Mouse (Mus musculus) A20 (cell line): ENCODE results near the gene Zfhx3.
"Not testable (repeated sequence)": the region's sequence is repeated elsewhere in the genome, so short reads cannot be mapped to it uniquely, and the experiment has no call there.

ENCODE experiments used
- DNase-seq: peaks from one replicate; pipeline ENCODE4 v3.0.0-alpha.2; 2011; ENCODE audit warnings: low read depth, low spot score

Zfhx3 gene

DNA sequence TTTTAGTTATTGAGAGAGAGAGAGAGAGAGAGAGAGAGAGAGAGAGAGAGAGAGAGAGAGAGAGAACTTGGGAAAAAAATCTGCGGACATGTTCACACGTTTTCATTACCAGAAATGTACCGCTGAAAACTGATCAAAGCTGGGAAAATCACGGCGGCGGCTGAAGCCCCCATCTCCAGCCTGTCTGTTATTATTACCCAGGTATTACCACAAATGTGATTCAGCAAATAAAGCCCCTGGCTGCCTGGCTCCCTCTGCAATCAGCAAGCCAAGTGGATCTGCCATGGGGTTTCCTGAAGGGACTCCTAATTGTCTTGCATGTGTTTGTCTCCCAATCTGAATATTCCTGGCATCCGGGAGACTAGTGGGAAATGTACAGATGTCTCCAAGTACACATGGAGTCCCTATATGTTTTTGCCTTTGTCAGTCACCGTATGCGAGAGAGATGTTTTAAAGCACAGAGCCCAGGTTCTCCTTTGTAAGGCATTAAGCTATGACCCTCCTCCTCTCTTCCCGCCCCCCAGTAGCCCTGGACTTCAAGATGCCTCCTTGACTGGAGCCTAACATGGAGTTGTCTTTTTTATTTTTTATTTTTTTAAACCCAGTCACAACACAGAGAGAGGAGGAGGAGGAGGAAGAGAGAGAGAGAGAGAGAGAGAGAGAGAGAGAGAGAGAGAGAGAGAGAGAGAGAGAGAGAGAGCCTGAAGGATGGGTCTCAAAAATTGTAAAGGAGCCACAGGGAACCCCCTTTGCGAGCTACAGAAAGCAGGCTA, at the start of gene Zfhx3:
Gene Zfhx3, plus strand, starts transcription at position 723 of the 773 bp plus-strand sequence.
- DNase-seq = no peak

GRCm38 (mm10) chr8:107918984-107919383, 23.5 kb upstream of the Zfhx3 start:
- DNase-seq = no peak

DNA sequence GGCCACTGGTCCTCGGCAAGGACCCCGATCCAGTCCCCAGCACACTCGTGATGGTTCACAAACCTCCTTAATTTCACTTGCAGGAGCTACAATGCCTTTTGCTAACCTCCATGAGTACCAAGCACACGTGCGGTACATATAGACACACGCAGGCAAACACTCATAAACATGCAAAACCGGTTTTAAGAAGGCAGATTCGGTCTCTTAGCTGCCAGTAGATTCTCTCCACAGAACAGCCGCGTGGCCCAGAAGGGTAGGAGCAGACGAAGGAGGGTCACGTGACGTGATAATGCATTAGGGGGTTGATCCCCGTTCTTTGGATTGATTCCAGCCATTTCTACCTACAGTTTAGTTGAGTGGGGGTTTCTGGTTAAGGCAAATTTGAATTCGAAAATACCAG, 16.3 kb upstream of the Zfhx3 start:
- DNase-seq = no peak

DNA sequence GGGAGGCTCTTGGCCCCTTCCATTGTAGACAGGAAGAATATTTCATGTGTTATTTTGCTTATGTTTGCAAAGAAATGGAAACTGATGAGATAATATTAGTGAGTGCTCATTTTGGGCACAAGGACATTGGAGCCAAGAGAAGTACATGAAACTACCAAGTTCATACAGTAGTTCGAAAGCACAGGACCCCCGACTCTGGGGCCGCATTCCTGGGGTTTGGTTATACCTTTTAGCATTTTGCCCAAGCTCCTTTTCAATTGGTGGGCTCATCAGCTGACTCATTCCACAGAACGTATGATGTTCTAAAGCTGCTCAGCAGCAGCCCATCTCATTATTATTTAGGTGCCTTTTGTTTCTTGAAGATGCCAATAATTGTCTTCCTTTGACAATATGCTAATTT, 5.7 kb upstream of the Zfhx3 start:
- DNase-seq = no peak

GRCm38 (mm10) chr8:107938231-107938630, 4.2 kb upstream of the Zfhx3 start:
- not testable (repeated sequence) for DNase-seq

DNA sequence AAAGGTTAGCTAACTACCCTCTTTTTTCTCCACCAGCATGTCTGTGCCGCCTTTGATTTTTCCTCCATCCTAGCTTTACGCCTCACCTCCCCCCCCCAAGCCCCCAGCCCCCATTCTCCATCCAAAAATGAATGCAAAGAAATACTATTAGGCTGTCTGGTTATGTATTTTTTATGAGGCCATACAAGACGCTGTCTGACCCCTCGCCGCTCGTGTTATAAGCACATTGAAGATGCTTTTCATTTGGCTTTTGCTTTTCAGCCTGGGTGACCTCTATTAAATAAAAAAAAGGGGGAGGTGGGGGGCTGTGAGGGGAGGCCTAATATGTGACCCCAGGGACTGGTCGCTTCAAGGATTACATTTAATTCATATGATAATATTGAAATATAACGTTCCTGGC, 2.3 kb upstream of the Zfhx3 start:
- no peak for DNase-seq

- DNase-seq = no peak
These were observed 487 bp downstream of the Zfhx3 start for GRCm38 (mm10) chr8:107942752-107943510.

DNA sequence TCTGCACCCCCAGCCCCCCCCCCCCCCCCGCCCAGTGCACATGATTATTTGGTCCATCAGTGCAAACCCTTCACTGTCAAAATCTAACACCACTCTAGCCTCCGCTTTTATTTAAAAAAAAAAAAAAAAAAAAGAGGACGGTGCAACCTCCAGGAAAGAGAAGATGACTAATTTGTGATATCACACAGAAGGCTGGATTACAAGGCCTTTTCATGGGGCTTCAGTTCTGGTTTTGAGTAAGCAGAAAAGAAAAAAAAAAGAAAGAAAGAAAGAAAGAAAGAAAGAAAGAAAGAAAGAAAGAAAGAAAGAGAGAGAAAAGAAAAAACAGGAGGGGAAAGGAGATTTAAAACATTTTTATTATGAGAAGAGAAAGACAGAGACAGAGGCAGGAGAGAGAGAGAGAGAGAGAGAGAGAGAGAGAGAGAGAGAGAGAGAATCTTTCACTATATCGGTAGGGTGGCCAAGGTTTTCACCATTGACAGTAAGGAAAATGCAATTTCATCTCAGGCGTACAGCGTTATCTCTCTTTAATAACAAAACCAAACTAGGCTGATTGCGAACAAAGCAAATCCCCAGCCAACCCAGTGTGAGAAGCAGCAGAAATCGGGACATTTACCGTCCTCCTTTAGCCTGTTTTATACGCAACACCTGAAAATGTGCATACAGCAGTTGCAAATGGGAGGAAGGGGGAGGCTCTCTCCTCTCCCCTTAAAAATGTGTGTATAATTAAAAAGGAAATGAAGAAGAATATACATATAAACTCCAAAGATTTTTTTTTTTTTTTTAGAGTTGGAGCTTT, 1.3 kb downstream of the Zfhx3 start:
- DNase-seq = no peak

GRCm38 (mm10) chr8:107944676-107945600, 2.5 kb downstream of the Zfhx3 start:
- DNase-seq = no peak

- DNase-seq = no peak
These were observed 4.4 kb downstream of the Zfhx3 start for GRCm38 (mm10) chr8:107946888-107947287.

GRCm38 (mm10) chr8:107955887-107956286, 13.4 kb downstream of the Zfhx3 start:
- DNase-seq = no peak

- no peak for DNase-seq
These were observed 15.1 kb downstream of the Zfhx3 start for GRCm38 (mm10) chr8:107957566-107957965.

- DNase-seq = no peak
These were observed 18.0 kb downstream of the Zfhx3 start for GRCm38 (mm10) chr8:107960466-107960865.

DNA sequence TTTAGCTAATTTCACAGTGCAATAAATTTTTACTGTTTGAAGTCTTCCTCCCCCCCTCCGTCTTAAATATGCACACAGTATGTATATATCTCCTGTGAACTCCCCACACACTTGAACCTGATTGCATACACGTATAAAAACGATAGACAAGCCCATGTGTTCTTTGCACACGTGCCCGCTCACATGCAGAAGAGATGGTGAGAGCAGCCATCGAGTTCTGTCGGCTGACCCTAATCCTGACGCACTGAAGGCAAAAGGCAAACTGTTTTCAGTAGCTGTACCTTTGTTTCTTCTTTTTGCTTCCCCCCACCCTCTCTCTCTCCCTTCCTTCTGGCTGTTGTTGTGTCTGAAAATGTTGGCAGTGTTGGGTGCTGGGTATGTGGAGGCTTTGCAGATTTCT, 18.4 kb downstream of the Zfhx3 start:
- no peak for DNase-seq

DNA sequence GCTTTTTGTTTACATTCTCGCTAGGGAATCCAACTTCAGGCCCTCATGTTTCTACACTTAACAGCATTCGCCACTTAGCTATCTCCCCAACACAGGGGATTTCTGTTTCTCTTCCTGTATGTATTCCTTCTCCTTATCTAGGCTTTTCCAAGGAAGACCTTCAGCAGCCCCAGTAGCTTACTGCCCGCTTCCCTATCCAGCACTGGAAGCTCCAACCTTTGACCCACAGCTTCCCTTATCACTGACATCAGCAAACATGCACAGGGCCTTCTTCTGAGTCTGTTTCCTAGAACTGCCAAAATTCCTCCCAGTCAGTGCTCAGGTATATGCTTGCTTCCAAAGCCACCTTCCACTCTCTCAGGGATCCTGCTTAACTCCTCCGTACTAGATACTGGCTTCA, 29.8 kb downstream of the Zfhx3 start:
- DNase-seq = no peak

DNA sequence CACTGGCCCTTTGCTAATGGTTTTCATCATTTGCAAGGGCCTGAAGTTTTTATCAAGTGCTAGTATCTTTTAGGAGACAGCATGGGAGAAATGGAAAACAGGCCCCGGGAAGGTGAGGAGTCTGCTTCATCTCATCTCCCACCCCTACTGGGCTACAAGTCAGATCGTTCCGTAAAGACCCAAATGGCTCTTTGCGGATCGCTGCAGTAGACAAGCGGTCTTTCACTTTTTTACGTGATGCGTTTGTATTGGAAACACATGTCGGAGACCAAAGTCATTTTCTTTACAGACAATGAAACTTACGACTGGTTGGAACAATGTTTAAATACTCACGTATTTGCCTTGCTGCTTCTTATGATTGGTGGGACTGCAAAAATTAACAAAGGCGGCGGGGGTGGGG, 32.0 kb downstream of the Zfhx3 start:
- no peak for DNase-seq

DNA sequence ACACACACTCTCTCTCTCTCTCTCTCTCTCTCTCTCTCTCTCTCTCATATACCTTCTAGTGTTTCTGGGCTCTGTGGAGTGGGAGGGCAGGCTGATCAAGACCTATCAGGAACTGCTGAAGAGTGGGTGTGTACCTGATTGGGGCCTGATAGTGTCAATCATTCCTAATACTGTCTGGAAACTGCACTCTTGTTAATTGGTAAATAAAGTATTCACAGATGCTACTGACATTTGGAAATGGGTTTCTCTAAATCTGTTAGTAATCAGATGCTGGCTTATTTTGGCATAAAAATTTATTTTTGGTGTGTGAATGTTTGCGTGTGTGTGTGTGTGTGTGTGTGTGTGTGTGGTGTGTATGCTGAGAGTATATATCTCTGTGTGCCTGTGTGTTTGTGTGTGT, 35.8 kb downstream of the Zfhx3 start:
- DNase-seq = no peak

DNA sequence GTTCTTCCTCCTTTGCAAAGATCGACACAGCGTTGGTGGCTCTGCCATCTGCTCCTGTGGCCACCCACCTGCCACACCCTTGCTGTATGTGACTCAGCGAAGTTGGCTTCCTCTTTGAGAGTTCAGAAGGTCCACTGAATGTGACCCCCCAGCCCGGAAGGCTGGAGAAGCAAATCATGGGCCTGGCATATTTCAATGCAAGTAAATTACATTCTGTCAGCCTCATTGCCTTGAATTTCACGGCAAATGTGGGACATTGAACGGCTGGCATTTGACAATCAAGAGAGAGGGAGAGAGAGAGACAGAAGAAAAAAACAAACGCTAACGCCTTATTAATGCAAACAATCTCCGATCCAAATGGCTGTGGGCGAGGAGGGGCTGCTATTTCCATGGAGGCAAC, 38.2 kb downstream of the Zfhx3 start:
- no peak for DNase-seq

DNA sequence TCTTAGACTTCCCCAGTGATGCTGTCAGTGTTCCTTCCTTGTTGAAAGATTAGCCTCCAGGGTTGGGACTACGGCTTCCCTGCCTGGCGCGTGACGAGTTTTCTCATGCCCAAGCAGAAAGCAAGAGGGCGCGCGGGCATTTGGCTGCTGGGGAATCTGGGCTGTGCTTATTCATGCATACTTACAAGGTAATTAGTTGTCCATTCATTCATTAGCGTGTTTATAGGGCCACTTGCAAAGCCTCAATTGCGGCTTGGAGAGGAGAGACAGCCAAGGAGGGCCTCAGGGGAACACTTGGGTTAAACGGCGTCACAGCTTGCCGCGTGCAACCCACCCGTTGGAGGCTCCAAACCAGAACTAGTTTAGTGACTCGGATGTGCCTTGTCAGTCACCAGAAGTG, 44.2 kb downstream of the Zfhx3 start:
- DNase-seq = no peak

DNA sequence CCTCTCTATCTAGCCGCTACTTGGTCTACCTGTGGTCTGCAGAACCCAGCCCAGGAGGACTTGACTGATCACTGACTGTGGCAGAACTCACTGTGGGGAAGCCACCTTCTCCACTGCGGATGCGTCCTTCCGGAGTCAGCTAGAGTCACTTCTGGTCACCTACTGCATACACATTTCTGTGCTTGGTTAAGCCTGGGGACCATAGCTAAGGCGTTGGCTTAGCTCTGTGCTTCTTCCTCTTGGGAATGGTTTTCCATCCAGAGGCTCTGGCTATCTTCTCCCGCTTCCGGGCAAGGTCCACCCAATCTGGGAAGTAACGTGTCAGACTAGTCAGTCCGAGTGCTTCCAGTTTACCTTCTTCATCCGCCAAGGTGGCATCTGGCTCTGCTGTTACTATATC, 56.4 kb downstream of the Zfhx3 start:
- no peak for DNase-seq

DNA sequence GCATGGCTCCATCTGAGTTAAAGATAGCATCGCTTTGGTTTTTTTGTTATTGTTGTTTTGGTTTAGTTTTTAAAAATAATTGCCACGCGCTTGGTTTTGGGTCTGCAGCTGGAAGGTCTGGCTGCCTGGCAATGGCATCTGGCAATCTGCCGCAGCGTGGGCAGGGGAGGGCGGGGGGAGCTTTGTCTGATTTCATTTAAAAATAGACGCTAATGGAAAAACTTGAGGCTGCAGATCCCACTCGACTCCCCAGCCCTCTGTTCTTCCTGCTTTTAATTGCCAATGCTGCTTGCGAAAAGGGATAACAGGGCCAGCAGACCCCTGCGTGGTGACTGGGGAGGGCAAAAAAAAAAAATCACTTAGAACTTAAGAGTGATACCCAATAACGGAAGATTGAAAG, 69.1 kb downstream of the Zfhx3 start:
- no peak for DNase-seq
